Comparison of ENCODE assay signal across 14 mouse cellular contexts in the genomic region with DNA sequence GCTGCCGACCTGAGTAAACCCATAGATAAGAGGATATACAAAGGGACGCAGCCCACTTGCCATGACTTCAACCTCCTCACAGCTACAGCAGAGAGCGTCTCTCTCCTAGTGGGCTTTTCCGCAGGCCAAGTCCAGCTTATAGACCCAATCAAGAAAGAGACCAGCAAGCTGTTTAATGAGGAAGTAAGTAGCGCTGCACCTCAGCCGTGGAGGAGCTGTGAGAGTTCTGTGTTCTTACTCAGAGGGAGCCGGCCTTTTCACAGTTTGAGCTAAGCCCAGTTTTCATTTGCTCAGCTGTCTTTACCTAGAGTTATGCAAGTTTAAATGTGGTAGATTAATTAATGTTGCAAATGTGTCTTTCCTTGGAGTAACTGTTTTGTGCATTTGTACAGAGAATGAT.
"Had no signal": no experiment of that assay in that cellular context is flagged by ENCODE, and none has a peak within 500 bp of the region (broad histone marks: within the 10 kb centered on the region; RNA-seq: fewer than 3 reads in every experiment).

No protein-coding gene starts in this region.

- H3K4me3 ChIP-seq: limb, embryonic 10.5 days; liver, embryonic 15.5 days; megakaryocyte, embryonic 14.5 days; midbrain, embryonic 15.5 days; neural tube, embryonic 13.5 days had no signal

- DNase-seq: kidney, adult 11 months; kidney, adult 9 months; kidney, postnatal 36 days; lung, adult 2 months; lung, postnatal 10 days; retina, postnatal 1 day; right cerebral cortex, postnatal 14 days had no signal

- H3K27ac ChIP-seq: kidney, postnatal 0 days; limb, embryonic 10.5 days; liver, embryonic 15.5 days; macrophage; midbrain, embryonic 15.5 days; neural tube, embryonic 13.5 days had no signal

- ATAC-seq: midbrain, embryonic 15.5 days had no signal

- H3K27me3 ChIP-seq: liver, embryonic 15.5 days; megakaryocyte, embryonic 14.5 days; midbrain, embryonic 15.5 days; neural tube, embryonic 13.5 days had no signal
